Mouse (Mus musculus): Measurements from ENCODE around the gene Dydc1. TPM values are rescaled to one million over a fixed set of nuclear protein-coding genes. Genes with fewer than 3 reads are reported as not detected.

The Dydc1 gene
- polyA plus RNA-seq, 1 experiment from 2014 or later: not detected

GRCm38 (mm10) chr14:41065168-41065567 lies 7.5 kb upstream of the Dydc1 start:
- H3K4me1 ChIP-seq: no peaks in the 10 kb centered on the region
- 89% methylated on average over 1 of the region's 2 CpGs for WGBS
- H3K27ac ChIP-seq: no peak overlapping the region
- H3K4me2 ChIP-seq: no peak overlapping the region
- no peaks in the 10 kb centered on the region for H3K27me3 ChIP-seq
- H3K4me3 ChIP-seq (replicated peaks): no peak overlapping the region
- H3K9me3 ChIP-seq: no peaks in the 10 kb centered on the region
- H3K9ac ChIP-seq: no peak overlapping the region
- ATAC-seq (ENCODE audit: low FRiP score): no peak
- H3K36me3 ChIP-seq (replicated peaks): no peaks in the 10 kb centered on the region

- no peaks in the 10 kb centered on the region for H3K9me3 ChIP-seq
- no peak overlapping the region for H3K9ac ChIP-seq
- no peaks in the 10 kb centered on the region for H3K36me3 ChIP-seq (replicated peaks)
- no peaks in the 10 kb centered on the region for H3K4me1 ChIP-seq
- H3K4me3 ChIP-seq (replicated peaks): no peak overlapping the region
- no peaks in the 10 kb centered on the region for H3K27me3 ChIP-seq
- no peak overlapping the region for H3K4me2 ChIP-seq
- no peak overlapping the region for H3K27ac ChIP-seq
- no peak for ATAC-seq (ENCODE audit: low FRiP score)
- 4% methylated on average over 1 of the region's 1 CpGs for WGBS
Measured at GRCm38 (mm10) chr14:41066416-41066815, 6.3 kb upstream of the Dydc1 start.

GRCm38 (mm10) chr14:41069108-41069507 lies 3.6 kb upstream of the Dydc1 start, which contains the start of gene Dydc2:
Gene Dydc2, minus strand, starts transcription at chr14:41069208.
- ATAC-seq (ENCODE audit: low FRiP score): no peak
- no peaks in the 10 kb centered on the region for H3K36me3 ChIP-seq (replicated peaks)

GRCm38 (mm10) chr14:41070343-41070742 lies 2.4 kb upstream of the Dydc1 start:
- Histone ChIP-seq H3K9me3 (no peaks in the 10 kb centered on the region), H3K9ac (no peak overlapping the region), H3K4me1 (peaks cover 6% of the 10 kb centered on the region), H3K27ac (no peak overlapping the region), H3K36me3 (replicated peaks) (no peaks in the 10 kb centered on the region), H3K27me3 (no peaks in the 10 kb centered on the region), H3K4me3 (replicated peaks) (no peak overlapping the region), H3K4me2 (no peak overlapping the region)
- no peak for ATAC-seq (ENCODE audit: low FRiP score)
- 76% methylated on average over 3 of the region's 3 CpGs for WGBS

More at GRCm38 (mm10) chr14:41069108-41069507, 3.6 kb upstream of the Dydc1 start, which contains the start of gene Dydc2:
- H3K9ac ChIP-seq: no peak within 1 kb of the TSS
- no peaks in the 10 kb centered on the region for H3K9me3 ChIP-seq
- no peaks in the 10 kb centered on the region for H3K27me3 ChIP-seq
- H3K27ac ChIP-seq: no peak within 1 kb of the TSS
- no peak within 1 kb of the TSS for H3K4me2 ChIP-seq
- peaks cover 6% of the 10 kb centered on the region for H3K4me1 ChIP-seq
- no peak within 1 kb of the TSS for H3K4me3 ChIP-seq (replicated peaks)

- Histone ChIP-seq H3K27ac (no peak overlapping the region), H3K4me1 (peaks cover 6% of the 10 kb centered on the region), H3K36me3 (replicated peaks) (no peaks in the 10 kb centered on the region), H3K9me3 (no peaks in the 10 kb centered on the region), H3K27me3 (no peaks in the 10 kb centered on the region), H3K4me2 (peak overlapping the region; percentile 72), H3K9ac (no peak overlapping the region), H3K4me3 (replicated peaks) (peak overlapping the region; percentile 43)
- ATAC-seq (ENCODE audit: low FRiP score): no peak
- under 1% methylated on average over 8 of the region's 8 CpGs for WGBS
Measured at GRCm38 (mm10) chr14:41072944-41073275, 199 bp downstream of the Dydc1 start.

GRCm38 (mm10) chr14:41082408-41082807 lies 9.7 kb downstream of the Dydc1 start:
- Histone ChIP-seq H3K4me3 (replicated peaks) (no peak overlapping the region), H3K27me3 (no peaks in the 10 kb centered on the region), H3K36me3 (replicated peaks) (no peaks in the 10 kb centered on the region), H3K4me2 (no peak overlapping the region), H3K27ac (no peak overlapping the region), H3K9me3 (no peaks in the 10 kb centered on the region), H3K9ac (no peak overlapping the region), H3K4me1 (no peaks in the 10 kb centered on the region)
- no peak for ATAC-seq (ENCODE audit: low FRiP score)
- 96% methylated on average over 2 of the region's 2 CpGs for WGBS

- Histone ChIP-seq H3K27ac (no peak overlapping the region), H3K4me3 (replicated peaks) (no peak overlapping the region)
- WGBS: 81% methylated on average over 1 of the region's 1 CpGs
Measured at GRCm38 (mm10) chr14:41087509-41087908, 14.8 kb downstream of the Dydc1 start.

GRCm38 (mm10) chr14:41090777-41091176 lies 18.1 kb downstream of the Dydc1 start:
- Histone ChIP-seq H3K9me3 (no peaks in the 10 kb centered on the region), H3K4me1 (no peaks in the 10 kb centered on the region), H3K36me3 (replicated peaks) (no peaks in the 10 kb centered on the region), H3K4me2 (no peak overlapping the region), H3K4me3 (replicated peaks) (no peak overlapping the region), H3K9ac (no peak overlapping the region), H3K27ac (no peak overlapping the region), H3K27me3 (no peaks in the 10 kb centered on the region)
- 48% methylated on average over 8 of the region's 8 CpGs for WGBS
- no peak for ATAC-seq (ENCODE audit: low FRiP score)

More at GRCm38 (mm10) chr14:41087509-41087908, 14.8 kb downstream of the Dydc1 start:
- no peaks in the 10 kb centered on the region for H3K27me3 ChIP-seq
- no peaks in the 10 kb centered on the region for H3K36me3 ChIP-seq (replicated peaks)
- no peak for ATAC-seq (ENCODE audit: low FRiP score)
- H3K4me2 ChIP-seq: no peak overlapping the region
- no peaks in the 10 kb centered on the region for H3K9me3 ChIP-seq
- H3K9ac ChIP-seq: no peak overlapping the region
- no peaks in the 10 kb centered on the region for H3K4me1 ChIP-seq

- H3K4me3 ChIP-seq (replicated peaks): no peak overlapping the region
- WGBS: 63% methylated on average over 1 of the region's 1 CpGs
- no peaks in the 10 kb centered on the region for H3K36me3 ChIP-seq (replicated peaks)
- no peak overlapping the region for H3K27ac ChIP-seq
- no peaks in the 10 kb centered on the region for H3K4me1 ChIP-seq
- no peak overlapping the region for H3K4me2 ChIP-seq
- no peaks in the 10 kb centered on the region for H3K27me3 ChIP-seq
- no peak for ATAC-seq (ENCODE audit: low FRiP score)
- no peaks in the 10 kb centered on the region for H3K9me3 ChIP-seq
- H3K9ac ChIP-seq: no peak overlapping the region
Measured at GRCm38 (mm10) chr14:41094114-41094513, 21.4 kb downstream of the Dydc1 start.

- Histone ChIP-seq H3K4me3 (replicated peaks) (no peak overlapping the region), H3K4me2 (no peak overlapping the region), H3K27me3 (no peaks in the 10 kb centered on the region), H3K36me3 (replicated peaks) (no peaks in the 10 kb centered on the region), H3K9ac (no peak overlapping the region), H3K4me1 (no peaks in the 10 kb centered on the region), H3K9me3 (no peaks in the 10 kb centered on the region), H3K27ac (no peak overlapping the region)
- no peak for ATAC-seq (ENCODE audit: low FRiP score)
- 94% methylated on average over 3 of the region's 3 CpGs for WGBS
Measured at GRCm38 (mm10) chr14:41096296-41096860, 23.7 kb downstream of the Dydc1 start.

- ATAC-seq (ENCODE audit: low FRiP score): no peak
- 95% methylated on average over 1 of the region's 1 CpGs for WGBS
- Histone ChIP-seq H3K36me3 (replicated peaks) (no peaks in the 10 kb centered on the region), H3K9me3 (no peaks in the 10 kb centered on the region), H3K9ac (no peak overlapping the region), H3K27me3 (no peaks in the 10 kb centered on the region), H3K4me2 (no peak overlapping the region), H3K4me3 (replicated peaks) (no peak overlapping the region), H3K4me1 (no peaks in the 10 kb centered on the region), H3K27ac (no peak overlapping the region)
Measured at GRCm38 (mm10) chr14:41098726-41099125, 26.0 kb downstream of the Dydc1 start.

GRCm38 (mm10) chr14:41100712-41101111 lies 28.0 kb downstream of the Dydc1 start:
- Histone ChIP-seq H3K9ac (no peak overlapping the region), H3K4me1 (no peaks in the 10 kb centered on the region), H3K27ac (no peak overlapping the region), H3K9me3 (no peaks in the 10 kb centered on the region), H3K36me3 (replicated peaks) (no peaks in the 10 kb centered on the region), H3K4me2 (no peak overlapping the region), H3K4me3 (replicated peaks) (no peak overlapping the region), H3K27me3 (no peaks in the 10 kb centered on the region)
- no peak for ATAC-seq (ENCODE audit: low FRiP score)
- 88% methylated on average over 3 of the region's 3 CpGs for WGBS

GRCm38 (mm10) chr14:41101242-41101641 lies 28.5 kb downstream of the Dydc1 start:
- Histone ChIP-seq H3K27ac (no peak overlapping the region), H3K4me1 (no peaks in the 10 kb centered on the region), H3K9me3 (no peaks in the 10 kb centered on the region), H3K9ac (no peak overlapping the region), H3K4me3 (replicated peaks) (no peak overlapping the region), H3K4me2 (no peak overlapping the region), H3K36me3 (replicated peaks) (no peaks in the 10 kb centered on the region), H3K27me3 (no peaks in the 10 kb centered on the region)
- 88% methylated on average over 5 of the region's 5 CpGs for WGBS
- ATAC-seq (ENCODE audit: low FRiP score): no peak
